Mouse (Mus musculus) neural tube, embryonic 11.5 days (tissue): ENCODE measurements around the gene Abca8a. TPM values are rescaled to one million over a fixed set of nuclear protein-coding genes. Genes with fewer than 3 reads are reported as not detected.
"Not testable (repeated sequence)": the region's sequence is repeated elsewhere in the genome, so short reads cannot be mapped to it uniquely, and the experiment has no call there.

Source experiments
- ATAC-seq: fragments of 200-750 bp; cut with Nextera tagmentation; 2 replicates; pipeline ENCODE4 v1.8.0; 2017; ENCODE audit warnings: moderate number of reproducible peaks, mild to moderate bottlenecking, moderate TSS enrichment, moderate library complexity; ENCODE audit not compliant: insufficient read depth, low FRiP score, low TSS enrichment
- DNase-seq: peaks from one replicate; pipeline ENCODE4 v3.0.0-alpha.2; 2015; ENCODE audit warnings: low spot score
- H3K27ac ChIP-seq: fragments of 300-500 bp; sonication (generic); 2 replicates; pipeline ENCODE4 v1.5.1; 2014; ENCODE audit warnings: low read depth, mild to moderate bottlenecking, low read length
- H3K27me3 ChIP-seq: fragments of 300-500 bp; sonication (generic); 2 replicates; pipeline ENCODE4 v1.6.1; 2014; ENCODE audit warnings: mild to moderate bottlenecking, low read length, mixed read lengths; ENCODE audit not compliant: control insufficient read depth, insufficient read depth
- H3K36me3 ChIP-seq: fragments of 300-500 bp; sonication (generic); 2 replicates; pipeline ENCODE4 v1.6.1; 2014; ENCODE audit warnings: mild to moderate bottlenecking, low read length, moderate library complexity, mixed read lengths; ENCODE audit not compliant: control insufficient read depth, insufficient read depth
- H3K4me1 ChIP-seq: fragments of 300-500 bp; sonication (generic); 2 replicates; pipeline ENCODE4 v1.6.1; 2014; ENCODE audit warnings: low read length, mixed read lengths; ENCODE audit not compliant: control insufficient read depth, insufficient read depth
- H3K4me2 ChIP-seq: fragments of 300-500 bp; sonication (generic); 2 replicates; pipeline ENCODE4 v1.6.1; 2014; ENCODE audit warnings: low read depth, mild to moderate bottlenecking, moderate library complexity
- H3K4me3 ChIP-seq: fragments of 300-500 bp; sonication (generic); 2 replicates; pipeline ENCODE4 v1.5.1; 2014; ENCODE audit warnings: low read depth, low read length
- H3K9ac ChIP-seq: fragments of 300-500 bp; sonication (generic); 2 replicates; pipeline ENCODE4 v1.6.1; 2014; ENCODE audit warnings: mild to moderate bottlenecking, low read length
- H3K9me3 ChIP-seq: fragments of 300-500 bp; sonication (generic); 2 replicates; pipeline ENCODE4 v1.6.1; 2016; ENCODE audit warnings: low read length; ENCODE audit not compliant: control insufficient read depth
- WGBS: fragments of 180-500 bp; shearing (Covaris S2); extraction: QIAGEN DNeasy Blood & Tissue Kit; methylation state at CpG from one replicate; pipeline ENCODE4 v1.1.7; 2014; 5-methylcytosine and 5-hydroxymethylcytosine counted together
- polyA plus RNA-seq: library from polyadenylated mRNA; unstranded; fragments of >200 nt; fragmentation: Nextera tagmentation; extraction: Ambion mirVana; gene quantifications from 2 replicates; pipeline ENCODE4 v1.2.1, GENCODE M21; 2014

The Abca8a gene
- polyA plus RNA-seq, 1 experiment from 2014 or later, result 0.27 TPM

DNA sequence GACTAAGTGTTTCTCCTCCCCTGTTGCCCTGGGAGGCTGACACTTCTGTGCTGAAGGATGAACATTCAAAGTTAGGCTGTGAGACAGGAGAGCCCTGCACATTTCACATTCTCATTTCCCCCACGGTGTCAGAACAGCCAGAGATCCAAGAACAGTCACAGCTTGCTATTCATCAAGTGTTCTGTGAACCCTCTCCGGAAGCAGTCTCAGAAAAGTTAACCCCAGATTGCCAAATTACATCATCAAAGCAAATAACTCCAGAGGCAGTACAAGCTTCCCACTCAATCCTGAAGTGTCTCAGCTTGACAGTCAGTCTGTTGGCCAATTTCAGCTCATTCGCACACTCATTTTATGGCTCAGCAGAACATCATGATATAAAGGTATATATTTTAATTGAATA is 100.8 kb downstream of the Abca8a start:
- no peak overlapping the region for H3K4me3 ChIP-seq
- no peaks in the 10 kb centered on the region for H3K36me3 ChIP-seq
- 5% methylated on average over 3 of the region's 3 CpGs for WGBS
- no peak overlapping the region for H3K27ac ChIP-seq
- ATAC-seq (0 out of 2 replicates have a peak, but pooled peaks have one; percentile 36), DNase-seq (no peak)
- H3K9ac ChIP-seq, result no peak overlapping the region
- H3K9me3 ChIP-seq, result no peaks in the 10 kb centered on the region
- H3K27me3 ChIP-seq, result no peaks in the 10 kb centered on the region
- peak overlapping the region; percentile 38 for H3K4me2 ChIP-seq
- H3K4me1 ChIP-seq, result no peaks in the 10 kb centered on the region

DNA sequence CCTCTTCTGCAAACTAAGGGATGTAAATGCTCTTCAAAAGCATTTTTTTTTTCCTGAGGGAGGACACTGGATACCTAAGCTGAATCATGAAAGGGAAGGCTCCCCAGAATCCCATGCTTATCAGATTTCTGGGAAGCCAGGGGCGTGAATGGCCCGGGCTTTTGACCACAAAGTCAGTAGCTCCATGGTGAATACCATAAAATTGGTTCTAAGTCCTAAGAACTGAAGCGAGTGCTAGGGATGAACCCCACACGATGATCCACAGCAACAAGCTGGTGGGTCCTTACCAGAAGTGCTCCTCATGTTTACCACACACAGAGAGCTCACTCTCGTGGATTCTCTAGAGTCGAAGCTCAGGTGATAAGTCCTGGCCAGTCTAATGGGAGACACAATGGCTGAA is 101.8 kb downstream of the Abca8a start:
- H3K36me3 ChIP-seq, result no peaks in the 10 kb centered on the region
- no peak overlapping the region for H3K4me3 ChIP-seq
- no peaks in the 10 kb centered on the region for H3K27me3 ChIP-seq
- no peak overlapping the region for H3K9ac ChIP-seq
- H3K27ac ChIP-seq, result no peak overlapping the region
- ATAC-seq, result no peak
- WGBS, result 47% methylated on average over 6 of the region's 6 CpGs
- no peak overlapping the region for H3K4me2 ChIP-seq
- H3K9me3 ChIP-seq, result no peaks in the 10 kb centered on the region
- no peaks in the 10 kb centered on the region for H3K4me1 ChIP-seq
- DNase-seq, result no peak

DNA sequence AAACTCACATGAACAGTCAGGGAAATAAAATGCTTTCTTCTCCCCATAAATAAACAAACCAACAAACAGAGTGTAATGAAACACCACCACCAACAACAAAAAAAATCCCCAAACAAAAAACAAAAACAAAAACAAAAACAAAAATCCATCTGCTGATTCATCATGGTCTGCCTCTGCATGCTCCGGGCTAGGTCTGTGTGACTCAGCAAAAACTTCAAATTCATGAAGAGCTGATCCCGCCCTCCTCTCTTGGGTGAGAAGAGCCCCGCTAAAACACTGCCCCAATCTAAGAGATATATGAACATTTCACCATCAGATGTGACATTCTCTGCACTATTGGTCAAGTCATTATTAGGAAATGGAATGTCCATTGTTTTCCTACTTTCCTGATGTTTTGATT is 104.5 kb downstream of the Abca8a start:
- DNase-seq (no peak), ATAC-seq (no peak)
- H3K27me3 ChIP-seq, result no peaks in the 10 kb centered on the region
- H3K9me3 ChIP-seq, result no peaks in the 10 kb centered on the region
- H3K4me2 ChIP-seq, result no peak overlapping the region
- no peak overlapping the region for H3K9ac ChIP-seq
- no peak overlapping the region for H3K4me3 ChIP-seq
- H3K36me3 ChIP-seq, result no peaks in the 10 kb centered on the region
- H3K27ac ChIP-seq, result no peak overlapping the region
- 78% methylated on average over 3 of the region's 3 CpGs for WGBS
- no peaks in the 10 kb centered on the region for H3K4me1 ChIP-seq

DNA sequence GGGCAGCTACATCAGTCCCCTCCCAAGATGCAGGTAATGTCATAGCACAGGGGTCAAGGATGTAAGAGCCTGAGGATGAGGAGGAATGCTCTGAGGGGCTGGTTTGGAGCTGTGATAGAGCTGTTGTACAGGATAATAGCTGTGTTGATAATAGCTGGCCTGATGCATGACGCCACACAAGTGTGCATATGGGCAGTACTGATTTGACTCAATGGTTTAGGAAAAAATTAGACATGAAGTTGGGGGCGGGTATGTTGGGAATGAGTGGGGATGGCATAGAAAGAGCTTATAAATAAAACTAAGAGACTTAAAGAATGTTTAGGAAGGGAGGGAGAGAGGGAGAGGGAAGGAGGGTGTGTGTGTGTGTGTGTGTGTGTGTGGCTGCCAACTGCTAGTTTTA is 105.5 kb downstream of the Abca8a start:
- DNase-seq (no peak), ATAC-seq (no peak)
- Histone ChIP-seq H3K9me3 (no peaks in the 10 kb centered on the region), H3K4me3 (no peak overlapping the region), H3K27ac (no peak overlapping the region), H3K27me3 (no peaks in the 10 kb centered on the region), H3K4me2 (no peak overlapping the region), H3K36me3 (no peaks in the 10 kb centered on the region), H3K4me1 (no peaks in the 10 kb centered on the region), H3K9ac (no peak overlapping the region)
- 85% methylated on average over 2 of the region's 2 CpGs for WGBS

DNA sequence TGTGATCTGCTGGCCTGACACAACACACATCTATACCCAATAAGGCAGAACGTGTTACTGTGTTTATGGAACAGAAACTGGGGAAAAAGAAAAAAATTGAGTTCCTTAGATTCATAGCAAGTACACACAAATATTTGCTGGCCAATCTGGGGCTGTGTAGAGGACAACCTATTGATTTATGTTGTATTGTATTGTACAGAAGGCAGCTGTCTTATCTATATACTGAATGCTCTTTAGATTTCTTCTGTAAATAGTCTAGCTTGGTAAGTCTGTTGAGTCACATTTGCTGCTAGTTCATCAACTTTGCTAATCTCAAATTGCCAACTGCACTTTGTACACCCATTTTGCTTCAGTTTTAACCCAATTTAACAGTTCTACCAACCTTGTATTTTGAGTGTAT is 107.6 kb downstream of the Abca8a start:
- Histone ChIP-seq H3K4me3 (no peak overlapping the region), H3K9me3 (no peaks in the 10 kb centered on the region), H3K27ac (no peak overlapping the region), H3K4me2 (no peak overlapping the region), H3K9ac (no peak overlapping the region), H3K36me3 (no peaks in the 10 kb centered on the region), H3K27me3 (no peaks in the 10 kb centered on the region), H3K4me1 (no peaks in the 10 kb centered on the region)
- WGBS, result 78% methylated on average over 1 of the region's 1 CpGs
- ATAC-seq, result no peak
- no peak for DNase-seq

DNA sequence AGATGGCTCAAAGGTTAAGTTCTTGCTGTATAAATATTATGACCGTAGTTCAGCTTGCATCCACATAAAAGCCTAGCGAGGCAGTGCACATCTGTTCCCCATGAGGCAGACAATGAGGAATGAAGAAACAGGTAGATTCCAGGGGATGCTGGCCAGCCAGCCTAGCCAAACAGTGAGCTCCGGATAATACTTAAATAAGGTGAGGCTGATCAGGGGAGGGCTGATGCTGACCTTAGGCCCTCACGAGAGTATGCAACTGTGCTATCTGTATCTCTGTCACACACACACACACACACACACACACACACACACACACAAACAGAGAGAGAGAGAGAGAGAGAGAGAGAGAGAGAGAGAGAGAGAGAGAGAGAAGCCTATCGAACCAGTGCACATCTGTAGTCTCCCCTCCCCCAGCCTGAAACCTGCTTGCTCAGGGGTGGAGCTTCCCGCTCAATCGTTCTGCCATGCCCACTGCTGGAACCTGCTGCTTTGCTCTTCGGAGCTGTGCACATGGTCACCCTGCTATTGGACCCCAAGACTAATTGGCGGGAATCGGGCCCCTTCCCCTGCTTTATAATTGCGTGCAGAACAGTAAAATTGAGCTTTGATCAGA is 108.2 kb downstream of the Abca8a start:
- H3K4me1 ChIP-seq, H3K36me3 ChIP-seq, H3K4me3 ChIP-seq, H3K9me3 ChIP-seq, ATAC-seq, H3K27ac ChIP-seq, H3K4me2 ChIP-seq, DNase-seq, H3K9ac ChIP-seq, H3K27me3 ChIP-seq: not testable (repeated sequence)
- 40% methylated on average over 11 of the region's 11 CpGs for WGBS

DNA sequence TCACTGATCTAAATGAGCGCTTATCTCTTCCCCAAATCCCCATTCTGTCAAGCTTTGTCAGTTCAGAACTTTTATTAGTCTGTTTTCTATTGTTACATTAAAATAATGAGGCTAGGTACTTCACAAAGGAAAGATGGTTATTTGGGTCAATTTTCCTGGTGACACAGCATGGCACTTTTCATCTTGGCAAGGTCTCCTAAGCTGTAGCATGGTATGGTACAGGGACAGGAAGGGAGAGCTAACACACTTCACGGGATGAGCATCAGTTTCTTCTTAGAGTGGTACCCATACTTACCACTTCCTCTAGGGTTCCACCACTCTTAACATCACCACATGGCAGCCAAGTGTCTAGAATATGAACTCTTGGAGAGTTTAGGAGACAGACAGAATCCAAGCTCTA is 113.9 kb downstream of the Abca8a start:
- DNase-seq (no peak), ATAC-seq (no peak)
- no peaks in the 10 kb centered on the region for H3K9me3 ChIP-seq
- no peak overlapping the region for H3K4me2 ChIP-seq
- H3K9ac ChIP-seq, result no peak overlapping the region
- no peaks in the 10 kb centered on the region for H3K36me3 ChIP-seq
- H3K27ac ChIP-seq, result no peak overlapping the region
- H3K4me1 ChIP-seq, result no peaks in the 10 kb centered on the region
- WGBS, result 81% methylated on average over 2 of the region's 2 CpGs
- no peaks in the 10 kb centered on the region for H3K27me3 ChIP-seq
- H3K4me3 ChIP-seq, result no peak overlapping the region

Other genes with a start within 250 kb of the Abca8a start
- gene Abca8b, start 100.1 kb downstream of the Abca8a start, polyA plus RNA-seq, result 0.32 and 0.73 TPM in 2 replicates
- 3.5 and 5.0 TPM in 2 replicates for gene Abca9, start 72.2 kb upstream of the Abca8a start, polyA plus RNA-seq
- gene Abca6, start 155.8 kb upstream of the Abca8a start, polyA plus RNA-seq, result 0.07 and 0.16 TPM in 2 replicates
- 4.4 and 5.8 TPM in 2 replicates for gene Abca5, start 241.7 kb upstream of the Abca8a start, polyA plus RNA-seq